Mouse (Mus musculus) midbrain, embryonic 12.5 days (tissue): ENCODE results near the gene Rad51c. TPM values are rescaled to one million over a fixed set of nuclear protein-coding genes. Genes with fewer than 3 reads are reported as not detected.
A peak's percentile ranks its signal among the peaks of the same experiment; 100 is the strongest.

Experiments used
- ATAC-seq: fragments of 200-750 bp; cut with Nextera tagmentation; 2 replicates; pipeline ENCODE4 v1.8.0; 2017; ENCODE audit warnings: low read depth, moderate TSS enrichment, moderate library complexity; ENCODE audit not compliant: low FRiP score
- H3K27ac ChIP-seq: fragments of 300-500 bp; sonication (generic); replicated peaks from 2 replicates; pipeline ENCODE4 v1.5.1; 2016; ENCODE audit warnings: mild to moderate bottlenecking
- H3K27me3 ChIP-seq: fragments of 300-500 bp; sonication (generic); 2 replicates; pipeline ENCODE4 v1.6.1; 2016; ENCODE audit warnings: mild to moderate bottlenecking
- H3K36me3 ChIP-seq: fragments of 300-500 bp; sonication (generic); 2 replicates; pipeline ENCODE4 v1.6.1; 2016
- H3K4me1 ChIP-seq: fragments of 300-500 bp; sonication (generic); 2 replicates; pipeline ENCODE4 v1.6.1; 2016
- H3K4me2 ChIP-seq: fragments of 300-500 bp; sonication (generic); replicated peaks from 2 replicates; pipeline ENCODE4 v1.6.1; 2016; ENCODE audit warnings: mild to moderate bottlenecking, moderate library complexity
- H3K4me3 ChIP-seq: fragments of 300-500 bp; sonication (generic); 2 replicates; pipeline ENCODE4 v1.5.1; 2016; ENCODE audit warnings: mild to moderate bottlenecking
- H3K9ac ChIP-seq: fragments of 300-500 bp; sonication (generic); replicated peaks from 2 replicates; pipeline ENCODE4 v1.6.1; 2016; ENCODE audit warnings: mild to moderate bottlenecking, moderate library complexity
- H3K9me3 ChIP-seq: fragments of 300-500 bp; sonication (generic); 2 replicates; pipeline ENCODE4 v1.6.1; 2016; ENCODE audit warnings: mild to moderate bottlenecking
- WGBS: fragments of 180-500 bp; shearing (Covaris S2); methylation state at CpG from one replicate; pipeline ENCODE4 v1.1.7; 2016; 5-methylcytosine and 5-hydroxymethylcytosine counted together
- polyA plus RNA-seq: library from polyadenylated mRNA; unstranded; fragments of >200 nt; fragmentation: Nextera tagmentation; extraction: Ambion mirVana; gene quantifications from 2 replicates; pipeline ENCODE4 v1.2.1, GENCODE M21; 2016

The Rad51c gene
- polyA plus RNA-seq, 1 experiment from 2014 or later = 9.8 TPM

- Histone ChIP-seq H3K4me1 (peaks cover 8% of the 10 kb centered on the region), H3K4me2 (peak overlapping the region; percentile 64), H3K9me3 (no peaks in the 10 kb centered on the region), H3K9ac (peak overlapping the region; percentile 90), H3K27ac (peak overlapping the region; percentile 82), H3K27me3 (no peaks in the 10 kb centered on the region), H3K36me3 (no peaks in the 10 kb centered on the region), H3K4me3 (peak overlapping the region; percentile 80)
- WGBS = 5% methylated on average over 31 of the region's 31 CpGs
- ATAC-seq = no peak
Measured at GRCm38 (mm10) chr11:87357317-87358300, 47.1 kb downstream of the Rad51c start.

DNA sequence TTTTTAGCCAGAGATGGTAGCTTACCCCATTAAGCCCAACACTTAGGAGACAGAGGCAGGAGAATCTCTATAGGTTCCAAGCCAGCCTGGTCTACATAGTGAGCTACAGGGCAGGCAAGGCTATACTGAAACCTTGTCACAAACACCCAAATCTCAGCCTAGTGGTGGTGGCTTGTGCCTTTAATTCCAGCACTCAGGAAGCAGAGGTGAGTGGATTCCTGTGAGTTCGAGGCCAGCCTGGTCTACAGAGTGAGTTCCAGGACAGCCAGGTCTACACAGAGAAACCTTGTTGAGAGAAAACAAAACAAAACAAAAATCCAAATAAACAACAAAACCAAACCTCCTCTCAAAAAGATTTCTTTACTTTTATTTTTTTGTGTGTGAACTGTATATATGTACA lies 49.9 kb downstream of the Rad51c start:
- H3K4me1 ChIP-seq = peaks cover 8% of the 10 kb centered on the region
- H3K27me3 ChIP-seq = no peaks in the 10 kb centered on the region
- H3K27ac ChIP-seq = no peak overlapping the region
- no peak overlapping the region for H3K4me3 ChIP-seq
- no peak overlapping the region for H3K9ac ChIP-seq
- no peaks in the 10 kb centered on the region; the same call in 1 of the 2 replicates for H3K36me3 ChIP-seq
- H3K4me2 ChIP-seq = no peak overlapping the region
- no peaks in the 10 kb centered on the region for H3K9me3 ChIP-seq
- 95% methylated on average over 1 of the region's 1 CpGs for WGBS
- ATAC-seq = no peak

- WGBS = 92% methylated on average over 7 of the region's 7 CpGs
- ATAC-seq = no peak
- Histone ChIP-seq H3K9ac (no peak overlapping the region), H3K4me3 (no peak overlapping the region), H3K4me1 (peaks cover 8% of the 10 kb centered on the region), H3K27me3 (no peaks in the 10 kb centered on the region), H3K9me3 (no peaks in the 10 kb centered on the region), H3K4me2 (no peak overlapping the region), H3K27ac (no peak overlapping the region), H3K36me3 (no peaks in the 10 kb centered on the region; the same call in 1 of the 2 replicates)
Measured at GRCm38 (mm10) chr11:87353646-87354170, 51.0 kb downstream of the Rad51c start.

Other genes with a start within 250 kb of the Rad51c start
- 19.4 and 22.4 TPM in 2 replicates for gene Ppm1e, start 45.9 kb downstream of the Rad51c start, polyA plus RNA-seq
- 0.60 TPM in 1 of 2 replicates, not detected in the other for gene Tex14, start 111 bp upstream of the Rad51c start, polyA plus RNA-seq
- not detected in 2 replicates for gene Gm11492, start 161.7 kb upstream of the Rad51c start, polyA plus RNA-seq
- gene Sept4, start 163.9 kb upstream of the Rad51c start, polyA plus RNA-seq = 12.5 and 14.3 TPM in 2 replicates
- 76.9 and 87.9 TPM in 2 replicates for gene Mtmr4, start 187.2 kb upstream of the Rad51c start, polyA plus RNA-seq
- gene Hsf5, start 212.2 kb upstream of the Rad51c start, polyA plus RNA-seq = 0.36 and 0.38 TPM in 2 replicates